Mouse (Mus musculus) layer of hippocampus, adult 2 months (tissue): ENCODE measurements around the gene Celf5. TPM values are rescaled to one million over a fixed set of nuclear protein-coding genes. Genes with fewer than 3 reads are reported as not detected.

Source experiments
- DNase-seq, 2 experiments: peaks; one replicate each; pipeline ENCODE4 v3.0.0; 2022; ENCODE audit warnings: low spot score in 2 of 2
- H3K27ac ChIP-seq: fragments of 200-600 bp; 2 replicates; pipeline ENCODE4 v1.8.1; 2022
- H3K4me3 ChIP-seq: fragments of 200-600 bp; 2 replicates; pipeline ENCODE4 v1.8.1; 2022; ENCODE audit warnings: mild to moderate bottlenecking
- CTCF ChIP-seq: fragments of 200-600 bp; conservative IDR thresholded peaks from 2 replicates; pipeline ENCODE4 v1.8.1; 2022; ENCODE audit warnings: antibody characterized with exemption, mild to moderate bottlenecking, moderate library complexity
- total RNA-seq, 2 experiments: library from RNA; stranded (reverse); gene quantifications; 2 replicates each; pipeline ENCODE4 v1.2.3; 2021

The Celf5 gene
- total RNA-seq, 2 experiments from 2014 or later = 286 to 287 TPM

DNA sequence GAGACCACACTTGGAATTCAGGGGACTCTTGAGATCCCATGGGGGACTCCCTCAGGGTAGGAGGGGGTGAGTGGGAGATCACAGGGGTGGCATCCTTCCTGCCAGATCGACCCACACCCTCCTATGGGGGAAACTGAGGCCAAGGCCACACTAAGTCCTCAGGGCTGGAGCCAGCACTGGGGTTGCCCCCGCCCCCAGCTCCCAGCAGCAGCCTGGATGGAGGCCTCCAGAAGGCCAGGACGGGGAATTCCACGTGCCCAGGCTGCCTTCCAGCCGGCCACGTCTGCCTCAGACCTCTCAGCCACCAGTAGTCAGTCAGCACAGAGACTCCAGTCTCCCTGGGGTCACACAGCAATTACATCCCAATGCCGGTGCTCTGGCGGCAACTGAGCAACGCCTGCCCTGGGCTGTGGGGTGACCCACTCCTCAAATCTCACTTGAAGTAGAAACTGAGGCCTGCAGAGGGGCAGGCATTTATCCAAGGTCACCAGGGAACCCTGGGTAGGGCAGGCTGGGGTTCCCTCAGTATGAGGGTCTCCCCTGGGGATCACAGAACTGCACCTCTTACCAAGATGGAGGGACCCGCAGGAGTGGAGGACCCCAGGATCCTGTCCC lies 57.2 kb downstream of the Celf5 start:
- Histone ChIP-seq H3K4me3 (peak overlapping the region; percentile 82), H3K27ac (peak overlapping the region; percentile 83)
- DNase-seq = peak; percentile 6 to 21
- no peak for TF ChIP-seq CTCF

DNA sequence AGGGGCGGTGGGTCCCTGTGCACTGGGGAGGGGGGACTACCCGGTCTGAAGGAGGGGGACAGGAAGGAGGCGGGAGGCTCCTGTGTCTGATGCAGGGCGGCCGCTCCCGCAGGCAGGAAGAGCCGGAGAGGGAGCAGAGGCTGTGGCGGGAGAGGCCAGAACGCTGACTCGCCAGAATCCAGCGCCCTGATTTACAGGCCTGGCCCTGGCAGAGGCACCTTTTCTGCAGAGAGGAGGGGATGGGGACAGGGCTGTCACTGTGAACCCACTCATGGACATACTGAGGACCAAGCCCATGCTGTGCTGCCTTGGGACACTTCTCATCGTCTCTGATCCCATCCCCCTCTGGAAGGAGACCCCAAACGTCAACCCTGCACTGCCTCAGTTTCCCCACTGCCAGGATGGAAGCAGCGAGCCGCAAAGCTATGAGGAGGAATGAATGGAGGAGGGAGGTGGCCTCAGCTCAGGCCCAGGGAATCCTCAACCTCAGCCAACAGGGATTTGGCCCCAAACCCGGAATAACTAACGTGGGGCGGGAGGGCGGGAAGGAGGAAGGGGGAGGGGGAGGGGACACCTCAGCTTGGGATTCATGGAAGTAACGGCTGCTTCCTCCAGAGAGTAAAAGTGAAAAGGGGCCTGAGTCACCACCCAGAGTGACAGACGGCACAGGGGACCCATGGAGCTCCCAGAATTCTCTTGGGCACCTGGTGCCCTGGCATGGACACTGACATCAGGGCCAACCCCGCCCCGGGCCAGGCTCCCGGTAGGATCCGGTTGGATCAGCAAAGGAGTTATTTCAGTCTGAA lies 58.1 kb downstream of the Celf5 start:
- H3K4me3 ChIP-seq = peak overlapping the region; percentile 82; the same call in 1 of the 2 replicates
- no peak for TF ChIP-seq CTCF
- DNase-seq = peak; percentile 3 to 17
- H3K27ac ChIP-seq = peak overlapping the region; percentile 83

DNA sequence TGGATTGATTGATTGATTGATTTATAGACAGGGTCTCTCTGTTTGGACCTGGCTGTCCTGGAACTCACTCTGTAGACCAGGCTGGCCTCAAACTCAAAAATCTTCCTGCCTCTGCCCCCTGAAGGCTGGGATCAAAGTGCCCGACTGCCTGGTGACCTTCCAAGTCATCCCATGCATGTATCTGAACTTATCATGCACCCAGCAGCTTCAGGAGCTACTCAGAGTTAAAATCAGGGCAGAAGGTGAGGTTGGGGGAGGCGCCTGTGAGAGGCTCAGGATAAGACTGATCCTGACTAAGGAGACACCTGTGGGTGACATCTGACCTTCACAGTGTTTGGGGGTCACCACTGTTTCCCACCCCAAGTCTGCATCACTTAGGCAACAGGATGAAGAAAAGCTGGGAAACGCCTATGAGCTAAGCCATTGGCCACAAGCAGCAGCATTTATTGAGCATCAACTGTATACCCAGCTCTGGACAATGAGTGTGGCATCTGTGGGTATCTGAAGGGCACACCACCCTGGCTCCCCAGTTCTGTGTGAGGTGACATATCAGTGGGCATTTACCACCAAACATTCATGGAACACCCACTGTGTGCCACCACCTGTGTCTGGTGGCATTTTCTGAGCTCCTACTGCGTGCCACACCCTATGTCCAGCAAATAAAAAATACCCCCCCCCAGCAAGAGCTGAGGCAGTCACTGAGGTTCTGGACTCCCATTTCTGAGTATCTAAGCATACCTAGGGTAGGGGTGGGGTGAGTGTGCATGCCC lies 58.8 kb downstream of the Celf5 start:
- TF ChIP-seq CTCF = no peak
- Histone ChIP-seq H3K27ac (peak overlapping the region; percentile 83), H3K4me3 (no peak overlapping the region; the same call in 1 of the 2 replicates)
- no peak for DNase-seq

- DNase-seq = no peak
- H3K27ac ChIP-seq = peak overlapping the region; percentile 28; the same call in 1 of the 2 replicates
- no peak overlapping the region for H3K4me3 ChIP-seq
- TF ChIP-seq CTCF = no peak
These were observed 59.8 kb downstream of the Celf5 start for GRCm38 (mm10) chr10:81422661-81423217.

DNA sequence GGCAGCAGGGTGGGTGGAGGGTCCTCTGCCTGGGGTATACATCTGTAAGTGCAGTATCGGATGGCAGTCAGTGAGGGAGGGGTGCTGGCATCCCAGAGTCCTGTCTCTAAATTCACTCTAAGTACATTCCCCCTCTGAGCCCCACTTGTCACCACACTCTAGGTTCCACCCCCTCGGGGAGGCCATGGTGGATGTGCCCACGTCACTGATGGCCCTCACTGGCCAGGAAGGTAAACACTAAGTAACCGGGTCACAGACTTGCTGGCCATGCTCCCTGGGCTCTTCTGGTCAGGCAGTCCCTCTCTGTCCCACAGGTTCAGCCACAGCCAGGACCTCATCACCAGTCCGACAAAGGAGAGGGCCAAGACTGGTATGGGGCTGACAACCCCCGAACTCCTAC lies 60.3 kb downstream of the Celf5 start:
- TF ChIP-seq CTCF = no peak
- no peak overlapping the region for H3K4me3 ChIP-seq
- DNase-seq = no peak
- peak overlapping the region; percentile 28; the same call in 1 of the 2 replicates for H3K27ac ChIP-seq

- DNase-seq = no peak
- Histone ChIP-seq H3K4me3 (no peak overlapping the region), H3K27ac (no peak overlapping the region)
- no peak for TF ChIP-seq CTCF
These were observed 60.8 kb downstream of the Celf5 start for GRCm38 (mm10) chr10:81421797-81422100.

DNA sequence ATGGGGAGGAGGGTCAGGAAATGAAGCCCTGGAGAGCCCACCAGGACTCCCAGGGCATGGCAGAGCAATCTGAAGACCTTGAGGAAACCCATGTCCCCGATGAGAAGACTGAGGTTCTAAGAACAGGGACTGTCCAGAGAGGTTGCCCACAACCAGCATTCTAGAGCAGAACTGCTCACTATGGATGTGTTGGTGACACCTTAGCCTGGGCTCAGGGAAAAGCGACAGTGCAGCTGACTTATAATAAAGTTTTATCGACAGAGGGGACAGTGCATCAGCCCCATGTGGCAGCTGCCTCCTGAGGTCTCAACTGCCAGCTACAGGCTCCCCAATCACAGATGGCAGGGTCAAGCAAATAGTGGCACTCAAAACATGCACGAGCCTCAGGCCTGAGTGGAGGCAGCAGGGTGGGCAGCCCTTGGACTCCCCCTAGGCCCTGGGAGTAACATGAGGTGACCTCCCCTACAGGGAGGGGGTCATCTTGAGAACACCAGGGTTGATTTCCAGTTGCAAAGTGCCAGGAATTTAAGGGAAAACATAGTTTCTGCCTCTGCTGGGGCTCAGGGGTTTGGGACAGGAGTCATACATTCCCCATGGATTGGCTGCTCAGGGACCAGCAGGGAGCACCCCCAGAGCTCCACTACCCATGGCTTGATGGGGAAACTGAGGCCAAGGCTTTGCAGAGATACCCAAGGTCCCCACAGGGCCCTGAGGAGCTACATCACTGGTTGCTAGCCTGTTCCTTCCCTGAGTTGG lies 61.3 kb downstream of the Celf5 start:
- Histone ChIP-seq H3K27ac (no peak overlapping the region), H3K4me3 (no peak overlapping the region)
- no peak for TF ChIP-seq CTCF
- DNase-seq = no peak

DNA sequence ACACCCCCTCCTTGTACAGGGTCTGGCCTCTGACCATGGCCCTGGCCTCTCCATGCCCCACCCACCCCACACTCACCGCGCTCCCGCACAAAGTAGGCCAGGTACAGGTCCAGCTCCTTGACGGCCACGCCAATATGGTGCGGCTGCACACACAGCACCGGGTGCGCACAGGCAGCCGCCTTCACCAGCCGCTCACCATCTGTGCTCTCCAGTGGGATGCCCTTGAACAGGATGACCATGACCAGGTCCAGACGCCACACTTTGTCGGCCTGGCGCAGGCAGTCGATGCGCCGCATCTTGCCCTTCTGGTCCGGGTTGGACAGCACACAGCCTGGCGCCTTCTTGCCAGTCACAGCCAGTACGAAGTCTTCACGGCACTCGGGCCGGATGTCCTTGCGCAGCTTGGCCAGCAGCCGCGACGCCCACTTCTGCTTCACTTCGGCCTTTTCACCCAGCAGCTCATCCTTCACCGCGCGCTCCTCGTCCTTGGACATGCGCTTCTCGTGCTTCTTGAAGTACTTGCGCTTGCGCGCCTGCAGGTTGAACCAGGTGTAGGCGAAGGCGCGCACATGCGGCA lies 62.2 kb downstream of the Celf5 start:
- Histone ChIP-seq H3K4me3 (no peak overlapping the region), H3K27ac (no peak overlapping the region)
- TF ChIP-seq CTCF = no peak
- DNase-seq = peak in 1 of 2 experiments; percentile 12

DNA sequence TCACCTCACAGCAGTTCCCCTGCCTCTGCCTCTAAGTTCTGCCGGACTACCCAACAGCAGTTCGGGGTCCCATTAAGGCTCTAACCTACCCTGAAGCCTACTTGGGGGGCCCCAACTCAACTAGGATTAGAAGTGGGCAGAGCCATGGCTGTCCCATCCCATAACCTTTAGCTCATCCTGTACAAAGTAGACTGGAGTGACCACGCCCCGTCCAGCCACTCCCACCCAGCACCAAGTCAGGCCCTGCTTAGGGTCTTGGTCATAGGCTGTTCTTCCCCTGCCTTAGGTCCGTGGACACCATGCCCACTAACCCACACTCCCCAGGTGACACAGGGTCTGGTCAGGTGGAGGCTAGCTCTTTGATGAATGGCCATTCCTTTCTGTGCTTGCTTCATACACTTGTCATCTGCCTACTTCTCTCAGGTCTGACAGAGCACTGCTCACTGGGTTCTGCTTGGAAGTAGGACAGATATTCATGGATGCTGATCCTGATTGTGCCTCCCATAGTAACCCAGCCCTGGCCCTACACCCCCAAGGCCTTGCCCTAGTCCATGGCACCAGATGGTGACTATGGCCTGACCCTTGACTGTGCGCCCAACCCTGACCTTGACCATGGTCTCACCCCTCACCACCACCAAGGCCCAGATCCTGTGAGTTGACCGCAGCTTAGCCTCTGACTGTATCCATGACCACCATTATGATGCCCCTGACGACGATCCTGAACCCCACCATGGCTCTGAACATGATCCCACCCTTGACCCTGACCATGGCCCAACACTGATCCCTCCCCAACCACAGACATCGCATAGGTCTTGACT lies 63.2 kb downstream of the Celf5 start:
- TF ChIP-seq CTCF = no peak
- Histone ChIP-seq H3K4me3 (no peak overlapping the region), H3K27ac (peak overlapping the region; percentile 36; the same call in 1 of the 2 replicates)
- DNase-seq = no peak

DNA sequence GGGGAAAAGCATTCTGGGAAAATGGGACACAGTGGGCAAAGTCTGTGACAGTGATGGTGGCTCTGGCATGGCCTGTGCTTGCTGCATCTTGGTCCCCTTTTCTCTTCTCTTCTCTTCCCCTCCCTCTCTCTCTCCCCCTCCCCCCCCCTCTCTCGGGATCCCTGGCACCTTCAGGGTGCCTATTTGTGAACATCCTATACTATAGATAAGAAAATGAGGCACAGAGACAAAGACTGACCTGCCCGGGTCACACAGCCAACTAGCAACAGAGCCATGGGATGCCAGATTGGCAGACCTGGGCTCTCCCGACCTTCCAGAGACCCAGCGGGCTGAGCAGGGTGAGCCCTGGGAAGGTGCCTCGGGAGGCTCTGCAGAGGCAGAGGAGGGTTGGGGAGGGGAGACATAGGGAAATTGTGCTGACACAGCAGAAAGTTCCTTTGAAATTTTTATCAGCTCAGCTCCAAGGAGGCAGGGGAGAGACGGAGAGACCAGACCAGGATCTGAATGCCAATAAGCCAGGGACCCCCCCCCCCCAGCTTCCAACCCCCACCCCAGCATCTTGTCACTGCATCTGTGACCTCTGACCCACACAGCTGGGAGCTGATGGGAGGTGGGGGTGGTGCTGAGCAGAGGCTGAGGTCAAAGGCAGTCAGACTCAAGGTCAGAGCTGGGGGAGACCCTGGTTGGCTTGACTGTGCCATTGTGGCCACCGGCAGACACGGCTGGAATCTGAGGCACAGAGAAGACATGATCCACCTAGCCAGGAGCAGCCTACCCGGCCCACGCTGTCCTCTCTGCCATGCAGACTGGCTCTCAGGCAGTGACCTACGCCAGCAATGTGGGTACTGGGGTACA lies 64.1 kb downstream of the Celf5 start:
- Histone ChIP-seq H3K27ac (peak overlapping the region; percentile 96; the same call in 1 of the 2 replicates), H3K4me3 (no peak overlapping the region)
- DNase-seq = no peak
- TF ChIP-seq CTCF = no peak
